Mouse (Mus musculus) embryonic fibroblast, embryonic 13.5 days (primary cell): ENCODE data around the gene C2cd2.

Experiments used
- CTCF ChIP-seq: IDR thresholded peaks from 2 replicates; pipeline ENCODE4 v1.5.1; 2011; ENCODE audit warnings: mild to moderate bottlenecking, control low read depth, low read length, moderate library complexity, borderline replicate concordance; ENCODE audit not compliant: insufficient read depth
- POLR2A ChIP-seq: IDR thresholded peaks from 2 replicates; pipeline ENCODE4 v1.6.1; 2011; ENCODE audit warnings: low read depth, mild to moderate bottlenecking, control low read depth, low read length, moderate library complexity

GRCm38 (mm10) chr16:97882891-97883290 is 79.5 kb downstream of the C2cd2 start:
- TF ChIP-seq POLR2A = no peak
- no peak for TF ChIP-seq CTCF
